Mouse (Mus musculus) c-Kit-negative CD71-positive TER-119-positive erythroid progenitor cells, embryonic 14.5 days (primary cell): ENCODE measurements around the gene Spout1.

Source experiments
- DNase-seq: peaks from one replicate; pipeline ENCODE4 v3.0.0-alpha.2; 2013; ENCODE audit warnings: low read depth, low spot score

Gene Spout1

DNA sequence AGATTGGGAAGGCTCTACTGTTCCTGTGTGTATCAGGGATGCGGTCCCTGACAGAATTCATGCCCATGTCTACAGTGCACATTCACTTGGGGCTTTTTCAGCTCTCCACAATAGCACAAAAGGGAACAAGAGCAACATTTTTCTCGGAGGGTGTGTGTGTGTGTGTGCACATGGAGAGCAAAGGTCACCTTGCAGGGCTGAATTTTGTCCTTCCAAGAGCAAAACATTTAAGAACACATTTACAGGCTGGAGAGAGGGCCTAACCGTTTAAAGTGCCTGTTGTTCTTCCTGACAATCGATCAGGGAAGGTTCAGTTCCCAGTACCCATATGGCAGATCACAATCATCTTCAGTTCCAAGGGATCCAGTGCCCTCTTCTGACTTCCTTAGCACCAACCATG is 48.1 kb downstream of the Spout1 start:
- DNase-seq: no peak

DNA sequence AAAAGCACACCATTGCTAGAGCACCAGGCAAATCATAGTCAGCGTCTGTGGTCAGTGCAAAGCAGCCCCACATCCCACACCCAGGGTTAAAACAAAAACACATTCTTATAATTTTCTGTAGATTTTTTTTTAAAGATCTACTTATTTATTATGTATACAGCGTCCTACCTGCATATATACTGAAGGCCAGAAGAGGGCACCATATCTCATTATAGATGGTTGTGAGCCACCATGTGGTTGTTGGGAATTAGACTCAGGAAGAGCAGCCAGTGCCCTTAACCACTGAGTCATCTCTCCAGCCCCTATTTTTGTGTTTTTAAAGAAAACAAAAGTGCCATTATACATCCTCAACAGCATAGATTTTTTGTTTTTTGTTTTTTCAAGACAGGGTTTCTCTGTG is 49.5 kb downstream of the Spout1 start:
- no peak for DNase-seq

GRCm38 (mm10) chr2:30124472-30125274 is 53.6 kb downstream of the Spout1 start, which contains the start of gene Zer1:
TSS of gene Zer1 (minus strand) at chr2:30124585.
- peak; percentile 76 for DNase-seq

- no peak for DNase-seq
These were observed 54.4 kb downstream of the Spout1 start for GRCm38 (mm10) chr2:30123729-30124471.
